Mouse (Mus musculus): ENCODE results near the gene Vezt.

DNA sequence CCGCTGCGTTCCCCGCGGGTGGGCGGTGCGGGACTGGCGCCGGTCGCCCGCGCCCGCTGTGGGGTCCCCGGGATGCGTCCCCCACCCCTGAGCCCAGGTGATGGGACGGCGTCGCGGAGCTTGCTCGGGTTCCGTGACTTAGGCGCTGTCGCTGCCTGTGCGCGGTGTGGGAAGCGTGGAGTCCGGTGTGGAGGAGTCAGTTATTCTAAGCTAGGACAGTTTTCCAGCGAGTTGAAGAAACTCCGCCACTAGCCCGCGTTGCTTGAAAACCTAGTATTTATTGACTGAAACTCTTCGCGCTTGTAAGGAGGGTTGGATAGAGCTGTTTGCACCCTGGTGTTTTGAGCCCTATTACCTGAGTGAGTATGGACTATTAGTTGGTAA lies 750 bp upstream of the Vezt start:
- TF ChIP-seq TCF12 (IDR thresholded peaks at IDR 0.05; ENCODE audit: insufficient read depth, poor library complexity, severe bottlenecking): no peak
- no peak for TF ChIP-seq POLR2A (IDR thresholded peaks at IDR 0.05; ENCODE audit: insufficient read length, low read depth)
- no peak for TF ChIP-seq REST (IDR thresholded peaks at IDR 0.05; ENCODE audit: insufficient read depth, insufficient read length)
- no peak for TF ChIP-seq POLR2AphosphoS2 (IDR thresholded peaks at IDR 0.05; ENCODE audit: insufficient read length, low read depth)
- no peak for TF ChIP-seq USF1 (IDR thresholded peaks at IDR 0.05; ENCODE audit: low read depth)
- no peak for TF ChIP-seq MAX (IDR thresholded peaks at IDR 0.05; ENCODE audit: low read depth)
- no peak for TF ChIP-seq SRF (IDR thresholded peaks at IDR 0.05; ENCODE audit: control insufficient read depth, insufficient read length, low read depth)

Data from myocyte (in vitro differentiated cells).